ENCODE assay signal across 7 mouse cellular contexts in the genomic region with DNA sequence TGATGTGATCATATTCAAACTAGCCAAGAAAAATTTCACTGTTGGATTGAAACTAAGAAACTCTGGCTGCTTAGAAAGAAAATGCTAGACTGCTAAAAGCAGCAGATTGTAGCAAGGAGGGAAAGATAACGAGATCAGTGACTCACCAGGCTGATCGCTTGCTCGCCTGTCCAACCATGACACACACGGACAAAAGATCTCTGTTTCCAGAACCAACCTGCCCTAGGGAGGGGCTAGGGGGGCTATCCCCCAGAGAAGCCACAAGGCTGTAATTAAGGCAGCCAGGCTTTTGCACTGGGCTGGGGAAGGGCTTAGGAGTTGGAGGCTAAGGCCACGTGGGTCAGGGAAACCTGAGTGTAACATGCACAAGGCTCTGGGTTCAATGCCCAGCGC. TPM values are rescaled to one million over a fixed set of nuclear protein-coding genes. Genes with fewer than 3 reads are reported as not detected.
DNase-seq lines count a peak whose midpoint lies in the region; ATAC-seq and TF ChIP-seq lines count a peak whose summit lies in the region.

No protein-coding gene starts in this region.

- 36% methylated on average over 6 of the region's 6 CpGs for WGBS in hindbrain, embryonic 11.5 days

- TF ChIP-seq POLR2A in myocyte (IDR thresholded peaks at IDR 0.05; ENCODE audit: insufficient read length, low read depth) = no peak

- no peak overlapping the region for H3K9ac ChIP-seq in hindbrain, embryonic 11.5 days (ENCODE audit: low read depth, low read length)

- peak overlapping the region; percentile 33 for H3K4me3 ChIP-seq in megakaryocyte, embryonic 14.5 days (replicated peaks)
- H3K4me3 ChIP-seq in hindbrain, embryonic 11.5 days (ENCODE audit: low read depth, low read length) = no peak overlapping the region
- H3K4me3 ChIP-seq in myocyte = peak overlapping the region; percentile 8

- H3K27me3 ChIP-seq in megakaryocyte, embryonic 14.5 days (replicated peaks) = peaks cover 22% of the 10 kb centered on the region
- H3K27me3 ChIP-seq in hindbrain, embryonic 11.5 days (ENCODE audit: control insufficient read depth, insufficient read depth, low read length) = no peaks in the 10 kb centered on the region
- H3K27me3 ChIP-seq in myocyte (ENCODE audit: control insufficient read depth, insufficient read depth, insufficient read length) = no peaks in the 10 kb centered on the region

- H3K27ac ChIP-seq in hindbrain, embryonic 11.5 days (ENCODE audit: low read depth, low read length) = peak overlapping the region; percentile 58; the same call in 1 of the 2 replicates

- H3K36me3 ChIP-seq in megakaryocyte, embryonic 14.5 days (replicated peaks; ENCODE audit: low read length) = no peaks in the 10 kb centered on the region
- H3K36me3 ChIP-seq in hindbrain, embryonic 11.5 days (ENCODE audit: control insufficient read depth, insufficient read depth, low read length) = no peaks in the 10 kb centered on the region
- peaks cover 10% of the 10 kb centered on the region for H3K36me3 ChIP-seq in myocyte (ENCODE audit: control insufficient read depth, insufficient read depth)

- H3K4me2 ChIP-seq in hindbrain, embryonic 11.5 days (replicated peaks; ENCODE audit: low read depth, low read length) = no peak overlapping the region
- H3K4me2 ChIP-seq in myocyte (ENCODE audit: low read depth) = peak overlapping the region; percentile 87

- H3K9me3 ChIP-seq in megakaryocyte, embryonic 14.5 days = peaks cover 16% of the 10 kb centered on the region
- no peaks in the 10 kb centered on the region for H3K9me3 ChIP-seq in hindbrain, embryonic 11.5 days (ENCODE audit: control insufficient read depth, low read length)

- no peak overlapping the region for H3ac ChIP-seq in myocyte (ENCODE audit: control insufficient read depth, insufficient read length)

- H3K4me1 ChIP-seq in megakaryocyte, embryonic 14.5 days = peaks cover 20% of the 10 kb centered on the region
- H3K4me1 ChIP-seq in hindbrain, embryonic 11.5 days (replicated peaks; ENCODE audit: control insufficient read depth, insufficient read depth, low read length) = peaks cover 3% of the 10 kb centered on the region; the same call in 1 of the 2 replicates

- no peaks in the 10 kb centered on the region for H3K79me2 ChIP-seq in myocyte (ENCODE audit: control insufficient read depth, insufficient read depth)

- no peak for ATAC-seq in megakaryocyte, adult 5-6 weeks (ENCODE audit: poor library complexity, severe bottlenecking)
- ATAC-seq in hindbrain, embryonic 11.5 days (ENCODE audit: low FRiP score) = peak; percentile 73
- ATAC-seq in erythroid progenitor cell, adult 5-6 weeks (replicated peaks; ENCODE audit: low FRiP score, poor library complexity, severe bottlenecking) = no peak
- no peak for ATAC-seq in inflammation-experienced regulatory T-cells, adult 6 months

- peak; percentile 90 for DNase-seq in fibroblast of lung, adult 2 months (ENCODE audit: low read depth)
- DNase-seq in hindbrain, embryonic 11.5 days (ENCODE audit: low spot score) = peak; percentile 51

TF ChIP-seq in myocyte, 11 proteins besides CTCF, POLR2A, EP300 and RAD21:
- TF ChIP-seq MYOG (IDR thresholded peaks at IDR 0.05; ENCODE audit: control insufficient read depth in 1 of 3, insufficient read depth in 1 of 3, insufficient read length in 2 of 3, low read depth in 2 of 3) (no peak), USF1 (IDR thresholded peaks at IDR 0.05; ENCODE audit: low read depth) (peak; percentile 77)
TF ChIP-seq in myocyte: peak in this region for 1.

RNA-seq across cellular contexts. Expression of a gene that starts 41.9 kb away (rescaled TPM):
- polyA plus RNA-seq in megakaryocyte, embryonic 14.5 days (2012; ENCODE audit: insufficient read depth, low replicate concordance) = 0.74 and 1.3 TPM in 2 replicates
- total RNA-seq in megakaryocyte, adult 5-6 weeks (2015) = 4.6 and 5.0 TPM in 2 replicates
- 2.5 and 3.1 TPM in 2 replicates for total RNA-seq in megakaryocyte, adult 5-6 weeks (2017)
- polyA plus RNA-seq in hindbrain, embryonic 11.5 days (2014; fragmentation: Nextera tagmentation; extraction: Ambion mirVana) = 38.1 and 38.8 TPM in 2 replicates
- 8.4 TPM for polyA plus RNA-seq in myocyte (2012; fragmentation: generic; extraction: Trizol)
- total RNA-seq in erythroid progenitor cell, adult 5-6 weeks (2015; ENCODE audit: low replicate concordance) = 1.3 TPM in 1 of 2 replicates, not detected in the other
- 0.53 TPM in 1 of 2 replicates, not detected in the other for total RNA-seq in erythroid progenitor cell, adult 5-6 weeks (2017; ENCODE audit: low replicate concordance)
- polyA plus RNA-seq in inflammation-experienced regulatory T-cells, adult 6 months (2017; shearing (Covaris generic)) = under 1 TPM in 1 of 3 experiments, not detected in 2; 0.42 TPM

RNA-seq across cellular contexts. Expression of a gene that starts 57.9 kb away (rescaled TPM):
- 5.2 and 7.5 TPM in 2 replicates for polyA plus RNA-seq in megakaryocyte, embryonic 14.5 days (2012; ENCODE audit: insufficient read depth, low replicate concordance)
- total RNA-seq in megakaryocyte, adult 5-6 weeks (2015) = 4.4 and 7.1 TPM in 2 replicates
- 5.9 and 12.6 TPM in 2 replicates for total RNA-seq in megakaryocyte, adult 5-6 weeks (2017)
- polyA plus RNA-seq in hindbrain, embryonic 11.5 days (2014; fragmentation: Nextera tagmentation; extraction: Ambion mirVana) = 23.9 and 29.3 TPM in 2 replicates
- 11.0 TPM for polyA plus RNA-seq in myocyte (2012; fragmentation: generic; extraction: Trizol)
- 9.7 TPM in 1 of 2 replicates, not detected in the other for total RNA-seq in erythroid progenitor cell, adult 5-6 weeks (2015; ENCODE audit: low replicate concordance)
- 0.76 and 1.4 TPM in 2 replicates for total RNA-seq in erythroid progenitor cell, adult 5-6 weeks (2017; ENCODE audit: low replicate concordance)
- 10 to 100 TPM; 23.2 to 43.1 (median 30.5) TPM for polyA plus RNA-seq in inflammation-experienced regulatory T-cells, adult 6 months (2017; shearing (Covaris generic))
